Mouse (Mus musculus) heart, embryonic 15.5 days (tissue): ENCODE measurements at regions not wholly inside any gene's neighbourhood (a gene's known extent, or its start where the extent isn't known, plus 50 kb on each side); places are given as distances from the start of the nearest gene placed in this dataset.

Experiments
- ATAC-seq: fragments of 200-750 bp; cut with Nextera tagmentation; replicated peaks from 2 replicates; pipeline ENCODE4 v1.8.0; 2017; ENCODE audit warnings: low read depth, moderate TSS enrichment; ENCODE audit not compliant: insufficient number of reproducible peaks, insufficient read depth, low FRiP score
- H3K27ac ChIP-seq: fragments of 300-500 bp; sonication (generic); 2 replicates; pipeline ENCODE4 v1.5.1; 2015; ENCODE audit warnings: mild to moderate bottlenecking, inconsistent platforms
- H3K27me3 ChIP-seq: fragments of 300-500 bp; sonication (generic); 2 replicates; pipeline ENCODE4 v1.6.1; 2015; ENCODE audit warnings: inconsistent platforms
- H3K36me3 ChIP-seq: fragments of 300-500 bp; sonication (generic); 2 replicates; pipeline ENCODE4 v1.6.1; 2015; ENCODE audit warnings: mild to moderate bottlenecking, inconsistent platforms
- H3K4me1 ChIP-seq: fragments of 300-500 bp; sonication (generic); replicated peaks from 2 replicates; pipeline ENCODE4 v1.6.1; 2015; ENCODE audit warnings: inconsistent platforms
- H3K4me2 ChIP-seq: fragments of 300-500 bp; sonication (generic); 2 replicates; pipeline ENCODE4 v1.6.1; 2015; ENCODE audit warnings: inconsistent platforms, mild to moderate bottlenecking, moderate library complexity
- H3K4me3 ChIP-seq: fragments of 300-500 bp; sonication (generic); 2 replicates; pipeline ENCODE4 v1.5.1; 2015; ENCODE audit warnings: mild to moderate bottlenecking, inconsistent platforms
- H3K9ac ChIP-seq: fragments of 300-500 bp; sonication (generic); 2 replicates; pipeline ENCODE4 v1.6.1; 2015; ENCODE audit warnings: mild to moderate bottlenecking, inconsistent platforms
- H3K9me3 ChIP-seq: fragments of 300-500 bp; sonication (generic); replicated peaks from 2 replicates; pipeline ENCODE4 v1.6.1; 2016; ENCODE audit warnings: inconsistent platforms
- WGBS: fragments of 180-500 bp; shearing (Covaris S2); methylation state at CpG from one replicate; pipeline ENCODE4 v1.1.7; 2015; ENCODE audit warnings: mixed read lengths; 5-methylcytosine and 5-hydroxymethylcytosine counted together

- Histone ChIP-seq H3K27me3 (no peaks in the 10 kb centered on the region), H3K4me1 (peaks cover 5% of the 10 kb centered on the region; the same call in 1 of the 2 replicates), H3K4me3 (no peak overlapping the region), H3K4me2 (no peak overlapping the region), H3K9ac (no peak overlapping the region), H3K27ac (no peak overlapping the region), H3K9me3 (no peaks in the 10 kb centered on the region), H3K36me3 (no peaks in the 10 kb centered on the region)
- WGBS = 48% methylated on average over 8 of the region's 8 CpGs
- ATAC-seq = no peak
Observed at GRCm38 (mm10) chr10:125726546-125726945, 239.4 kb upstream of the Lrig3 start.

GRCm38 (mm10) chr10:125735744-125736494 is 230.0 kb upstream of the Lrig3 start:
- Histone ChIP-seq H3K4me3 (no peak overlapping the region), H3K27me3 (no peaks in the 10 kb centered on the region), H3K4me2 (no peak overlapping the region), H3K9me3 (no peaks in the 10 kb centered on the region), H3K9ac (no peak overlapping the region), H3K36me3 (no peaks in the 10 kb centered on the region), H3K4me1 (no peaks in the 10 kb centered on the region), H3K27ac (no peak overlapping the region)
- 83% methylated on average over 4 of the region's 4 CpGs for WGBS
- no peak for ATAC-seq

- Histone ChIP-seq H3K9ac (no peak overlapping the region), H3K9me3 (no peaks in the 10 kb centered on the region), H3K4me2 (no peak overlapping the region), H3K4me3 (no peak overlapping the region), H3K27me3 (no peaks in the 10 kb centered on the region), H3K36me3 (no peaks in the 10 kb centered on the region), H3K27ac (no peak overlapping the region), H3K4me1 (0 out of 2 replicates have a peak, but pooled peaks cover 3% of the 10 kb centered on the region)
- whole genome bisulfite sequencing = 34% methylated on average over 6 of the region's 6 CpGs
- ATAC-seq = no peak
Observed at GRCm38 (mm10) chr10:125743181-125743580, 222.8 kb upstream of the Lrig3 start.

- WGBS = 51% methylated on average over 6 of the region's 6 CpGs
- ATAC-seq = no peak
- Histone ChIP-seq H3K36me3 (no peaks in the 10 kb centered on the region), H3K27me3 (no peaks in the 10 kb centered on the region), H3K4me1 (no peaks in the 10 kb centered on the region), H3K27ac (no peak overlapping the region), H3K4me2 (no peak overlapping the region), H3K9me3 (no peaks in the 10 kb centered on the region), H3K9ac (no peak overlapping the region), H3K4me3 (no peak overlapping the region)
Observed at GRCm38 (mm10) chr10:125749031-125749585, 216.9 kb upstream of the Lrig3 start.

GRCm38 (mm10) chr10:125752506-125753218 is 213.3 kb upstream of the Lrig3 start:
- no peaks in the 10 kb centered on the region for H3K9me3 ChIP-seq
- no peaks in the 10 kb centered on the region for H3K4me1 ChIP-seq
- no peak overlapping the region for H3K4me3 ChIP-seq
- H3K4me2 ChIP-seq = no peak overlapping the region
- H3K27me3 ChIP-seq = no peaks in the 10 kb centered on the region
- H3K27ac ChIP-seq = no peak overlapping the region
- no peaks in the 10 kb centered on the region for H3K36me3 ChIP-seq
- no peak for ATAC-seq
- H3K9ac ChIP-seq = no peak overlapping the region
- WGBS = 67% methylated on average over 10 of the region's 10 CpGs

GRCm38 (mm10) chr10:125759171-125759570 is 206.8 kb upstream of the Lrig3 start:
- H3K4me3 ChIP-seq = no peak overlapping the region
- H3K9me3 ChIP-seq = no peaks in the 10 kb centered on the region
- H3K27ac ChIP-seq = no peak overlapping the region
- ATAC-seq = no peak
- no peak overlapping the region for H3K9ac ChIP-seq
- no peaks in the 10 kb centered on the region for H3K4me1 ChIP-seq
- WGBS = 89% methylated on average over 3 of the region's 3 CpGs
- no peaks in the 10 kb centered on the region for H3K36me3 ChIP-seq
- no peak overlapping the region for H3K4me2 ChIP-seq
- no peaks in the 10 kb centered on the region for H3K27me3 ChIP-seq

- Histone ChIP-seq H3K36me3 (no peaks in the 10 kb centered on the region), H3K9me3 (no peaks in the 10 kb centered on the region), H3K9ac (no peak overlapping the region), H3K4me1 (no peaks in the 10 kb centered on the region), H3K4me2 (no peak overlapping the region), H3K27ac (no peak overlapping the region), H3K27me3 (no peaks in the 10 kb centered on the region), H3K4me3 (no peak overlapping the region)
- no peak for ATAC-seq
- 82% methylated on average over 16 of the region's 16 CpGs for WGBS
Observed at GRCm38 (mm10) chr10:125762367-125763068, 203.4 kb upstream of the Lrig3 start.

- Histone ChIP-seq H3K9ac (no peak overlapping the region), H3K36me3 (no peaks in the 10 kb centered on the region), H3K4me1 (no peaks in the 10 kb centered on the region), H3K27ac (no peak overlapping the region), H3K4me2 (no peak overlapping the region), H3K4me3 (no peak overlapping the region), H3K9me3 (no peaks in the 10 kb centered on the region), H3K27me3 (no peaks in the 10 kb centered on the region)
- no peak for ATAC-seq
- 59% methylated on average over 10 of the region's 10 CpGs for WGBS
Observed at GRCm38 (mm10) chr10:125764402-125765102, 201.4 kb upstream of the Lrig3 start.

GRCm38 (mm10) chr10:125765103-125765820 is 200.7 kb upstream of the Lrig3 start:
- Histone ChIP-seq H3K4me3 (no peak overlapping the region), H3K27ac (no peak overlapping the region), H3K9me3 (no peaks in the 10 kb centered on the region), H3K36me3 (no peaks in the 10 kb centered on the region), H3K27me3 (no peaks in the 10 kb centered on the region), H3K4me2 (no peak overlapping the region), H3K4me1 (no peaks in the 10 kb centered on the region), H3K9ac (no peak overlapping the region)
- 72% methylated on average over 10 of the region's 10 CpGs for WGBS
- ATAC-seq = no peak

GRCm38 (mm10) chr10:125768281-125768680 is 197.7 kb upstream of the Lrig3 start:
- no peak overlapping the region for H3K9ac ChIP-seq
- H3K27me3 ChIP-seq = no peaks in the 10 kb centered on the region
- H3K4me3 ChIP-seq = no peak overlapping the region
- H3K4me1 ChIP-seq = no peaks in the 10 kb centered on the region
- no peak overlapping the region for H3K4me2 ChIP-seq
- 61% methylated on average over 3 of the region's 3 CpGs for WGBS
- no peaks in the 10 kb centered on the region for H3K36me3 ChIP-seq
- H3K9me3 ChIP-seq = no peaks in the 10 kb centered on the region
- no peak overlapping the region for H3K27ac ChIP-seq
- ATAC-seq = no peak
